Mouse (Mus musculus): Measurements from ENCODE around the gene Abtb2. TPM values are rescaled to one million over a fixed set of nuclear protein-coding genes. Genes with fewer than 3 reads are reported as not detected.
A peak's percentile ranks its signal among the peaks of the same experiment; 100 is the strongest.

Abtb2 gene
- polyA plus RNA-seq, 1 experiment = 11.9 TPM

DNA sequence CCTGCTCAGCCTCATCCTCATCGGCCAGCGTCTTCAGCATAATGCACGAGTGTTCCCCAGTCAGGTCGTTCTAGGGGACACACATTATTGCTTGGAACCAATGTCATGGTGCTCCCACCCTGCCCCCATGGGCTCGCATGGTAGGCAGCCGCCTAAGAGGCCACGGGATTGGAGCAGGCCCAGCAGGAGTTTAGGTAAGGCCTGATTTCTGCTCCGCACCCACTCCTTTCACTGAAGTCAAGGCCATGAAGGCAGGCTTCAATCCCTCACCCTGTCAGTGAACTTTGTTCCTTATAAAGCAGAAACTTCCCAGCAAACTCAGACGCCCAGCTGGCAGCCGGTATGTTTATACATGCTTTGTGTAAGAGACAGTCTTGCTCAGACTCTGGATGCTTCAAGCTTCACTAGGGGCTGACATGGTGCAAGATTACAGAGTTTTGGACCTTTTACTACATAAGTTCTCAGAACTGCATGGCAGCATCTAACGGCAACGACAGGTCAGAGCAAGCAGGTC is 162.0 kb downstream of the Abtb2 start:
- TF ChIP-seq POLR2A (IDR thresholded peaks at IDR 0.05; ENCODE audit: extremely low read depth, insufficient read depth, low read length) (no peak), CTCF (IDR thresholded peaks at IDR 0.05; ENCODE audit: extremely low read depth, insufficient read depth, low read length) (no peak)

GRCm38 (mm10) chr2:103730999-103731398 is 164.9 kb downstream of the Abtb2 start:
- Histone ChIP-seq H3K27ac (ENCODE audit: insufficient read depth, low read length) (no peak overlapping the region), H3K4me1 (ENCODE audit: control insufficient read depth, insufficient read depth, low read length) (no peaks in the 10 kb centered on the region; the same call in 1 of the 2 replicates), H3K4me3 (ENCODE audit: insufficient read depth, low read length) (no peak overlapping the region)
- TF ChIP-seq POLR2A (IDR thresholded peaks at IDR 0.05; ENCODE audit: extremely low read depth, insufficient read depth, low read length) (no peak), CTCF (IDR thresholded peaks at IDR 0.05; ENCODE audit: extremely low read depth, insufficient read depth, low read length) (peak; percentile 20; the same call in 1 of the 2 replicates)

More for the DNA sequence above, 162.0 kb downstream of the Abtb2 start:
- H3K27ac ChIP-seq (ENCODE audit: insufficient read depth, low read length) = no peak overlapping the region
- no peaks in the 10 kb centered on the region; the same call in 1 of the 2 replicates for H3K4me1 ChIP-seq (ENCODE audit: control insufficient read depth, insufficient read depth, low read length)
- no peak overlapping the region for H3K4me3 ChIP-seq (ENCODE audit: insufficient read depth, low read length)

DNA sequence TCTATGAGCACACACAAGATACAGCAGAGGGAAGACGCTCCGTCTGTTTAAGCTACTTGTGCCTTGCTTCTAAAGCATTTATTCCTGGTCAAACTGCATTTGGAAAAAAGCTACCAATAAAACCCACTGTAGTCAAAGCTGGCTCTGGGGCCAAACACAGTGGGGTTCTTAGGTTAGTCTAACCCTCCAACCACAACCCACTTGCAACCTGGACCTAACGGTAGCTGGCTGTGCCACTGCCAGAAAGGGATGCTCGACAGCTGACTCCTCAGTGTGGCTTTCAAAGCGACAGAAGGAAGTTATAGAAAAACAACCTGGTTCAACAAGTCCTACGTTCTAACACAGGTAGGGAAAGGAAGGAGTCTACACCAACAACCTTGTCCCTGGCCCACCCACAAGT is 165.3 kb downstream of the Abtb2 start:
- H3K4me3 ChIP-seq (ENCODE audit: insufficient read depth, low read length) = no peak overlapping the region
- H3K27ac ChIP-seq (ENCODE audit: insufficient read depth, low read length) = no peak overlapping the region
- no peak for TF ChIP-seq CTCF (IDR thresholded peaks at IDR 0.05; ENCODE audit: extremely low read depth, insufficient read depth, low read length)
- no peak for TF ChIP-seq POLR2A (IDR thresholded peaks at IDR 0.05; ENCODE audit: extremely low read depth, insufficient read depth, low read length)
- H3K4me1 ChIP-seq (ENCODE audit: control insufficient read depth, insufficient read depth, low read length) = no peaks in the 10 kb centered on the region; the same call in 1 of the 2 replicates

DNA sequence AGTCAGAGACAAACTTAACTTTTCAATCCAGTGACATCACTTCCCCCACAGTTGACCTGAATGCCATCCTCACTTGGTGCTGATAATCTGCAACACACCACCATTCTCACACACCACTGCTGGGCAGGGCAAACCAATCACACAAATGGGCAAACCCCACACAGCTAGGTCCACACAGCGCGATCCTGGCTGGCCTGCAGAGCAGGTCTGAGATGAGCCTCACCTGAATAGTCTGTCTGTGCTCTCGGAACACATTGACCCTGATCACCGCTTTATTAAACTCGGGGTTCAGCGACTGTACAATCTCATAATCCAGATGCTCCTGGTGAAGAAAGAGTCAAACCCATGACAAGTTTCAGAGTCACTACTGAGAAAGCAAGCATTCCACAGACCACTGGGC is 176.7 kb downstream of the Abtb2 start:
- no peak overlapping the region for H3K27ac ChIP-seq (ENCODE audit: insufficient read depth, low read length)
- TF ChIP-seq CTCF (IDR thresholded peaks at IDR 0.05; ENCODE audit: extremely low read depth, insufficient read depth, low read length) (no peak), POLR2A (IDR thresholded peaks at IDR 0.05; ENCODE audit: extremely low read depth, insufficient read depth, low read length) (no peak)

DNA sequence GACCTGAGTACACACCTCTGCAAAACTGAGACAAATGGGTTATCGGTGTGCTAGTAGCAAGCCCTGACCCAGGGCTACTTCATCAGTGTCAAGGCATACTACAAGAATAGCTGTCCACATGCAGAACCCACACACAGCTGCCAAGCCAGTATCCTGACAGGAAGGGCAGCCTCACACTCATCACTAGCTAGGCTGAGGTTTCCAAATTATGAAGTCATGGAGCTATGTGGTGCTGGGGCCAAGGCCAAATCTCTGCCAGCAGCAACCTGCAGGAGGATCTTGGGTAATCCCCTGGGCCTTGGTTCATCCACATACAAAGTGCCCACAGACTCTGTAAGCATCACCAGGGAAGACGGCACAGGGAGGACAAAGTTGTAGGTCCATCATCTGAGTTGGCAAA is 177.4 kb downstream of the Abtb2 start:
- Histone ChIP-seq H3K4me1 (ENCODE audit: control insufficient read depth, insufficient read depth, low read length) (no peaks in the 10 kb centered on the region; the same call in 1 of the 2 replicates), H3K27ac (ENCODE audit: insufficient read depth, low read length) (no peak overlapping the region), H3K4me3 (ENCODE audit: insufficient read depth, low read length) (no peak overlapping the region)
- TF ChIP-seq CTCF (IDR thresholded peaks at IDR 0.05; ENCODE audit: extremely low read depth, insufficient read depth, low read length) (no peak), POLR2A (IDR thresholded peaks at IDR 0.05; ENCODE audit: extremely low read depth, insufficient read depth, low read length) (no peak)

More for the DNA sequence above, 176.7 kb downstream of the Abtb2 start:
- Histone ChIP-seq H3K4me3 (ENCODE audit: insufficient read depth, low read length) (no peak overlapping the region), H3K4me1 (ENCODE audit: control insufficient read depth, insufficient read depth, low read length) (no peaks in the 10 kb centered on the region; the same call in 1 of the 2 replicates)

- no peak overlapping the region for H3K4me3 ChIP-seq (ENCODE audit: insufficient read depth, low read length)
- TF ChIP-seq CTCF (IDR thresholded peaks at IDR 0.05; ENCODE audit: extremely low read depth, insufficient read depth, low read length) = peak; percentile 74
- TF ChIP-seq POLR2A (IDR thresholded peaks at IDR 0.05; ENCODE audit: extremely low read depth, insufficient read depth, low read length) = no peak
- H3K27ac ChIP-seq (ENCODE audit: insufficient read depth, low read length) = no peak overlapping the region
- H3K4me1 ChIP-seq (ENCODE audit: control insufficient read depth, insufficient read depth, low read length) = no peaks in the 10 kb centered on the region; the same call in 1 of the 2 replicates
These were observed 177.9 kb downstream of the Abtb2 start for GRCm38 (mm10) chr2:103743988-103744387.

GRCm38 (mm10) chr2:103745481-103745880 is 179.4 kb downstream of the Abtb2 start:
- TF ChIP-seq POLR2A (IDR thresholded peaks at IDR 0.05; ENCODE audit: extremely low read depth, insufficient read depth, low read length) (no peak), CTCF (IDR thresholded peaks at IDR 0.05; ENCODE audit: extremely low read depth, insufficient read depth, low read length) (no peak)
- Histone ChIP-seq H3K27ac (ENCODE audit: insufficient read depth, low read length) (no peak overlapping the region), H3K4me3 (ENCODE audit: insufficient read depth, low read length) (no peak overlapping the region), H3K4me1 (ENCODE audit: control insufficient read depth, insufficient read depth, low read length) (no peaks in the 10 kb centered on the region; the same call in 1 of the 2 replicates)

GRCm38 (mm10) chr2:103746096-103746495 is 180.0 kb downstream of the Abtb2 start:
- TF ChIP-seq CTCF (IDR thresholded peaks at IDR 0.05; ENCODE audit: extremely low read depth, insufficient read depth, low read length) (no peak), POLR2A (IDR thresholded peaks at IDR 0.05; ENCODE audit: extremely low read depth, insufficient read depth, low read length) (no peak)
- Histone ChIP-seq H3K4me1 (ENCODE audit: control insufficient read depth, insufficient read depth, low read length) (no peaks in the 10 kb centered on the region; the same call in 1 of the 2 replicates), H3K4me3 (ENCODE audit: insufficient read depth, low read length) (no peak overlapping the region), H3K27ac (ENCODE audit: insufficient read depth, low read length) (no peak overlapping the region)

- no peak overlapping the region for H3K27ac ChIP-seq (ENCODE audit: insufficient read depth, low read length)
- TF ChIP-seq POLR2A (IDR thresholded peaks at IDR 0.05; ENCODE audit: extremely low read depth, insufficient read depth, low read length) (no peak), CTCF (IDR thresholded peaks at IDR 0.05; ENCODE audit: extremely low read depth, insufficient read depth, low read length) (no peak)
- no peaks in the 10 kb centered on the region; the same call in 1 of the 2 replicates for H3K4me1 ChIP-seq (ENCODE audit: control insufficient read depth, insufficient read depth, low read length)
- no peak overlapping the region for H3K4me3 ChIP-seq (ENCODE audit: insufficient read depth, low read length)
These were observed 180.7 kb downstream of the Abtb2 start for GRCm38 (mm10) chr2:103746761-103747160.

- TF ChIP-seq POLR2A (IDR thresholded peaks at IDR 0.05; ENCODE audit: extremely low read depth, insufficient read depth, low read length) (no peak), CTCF (IDR thresholded peaks at IDR 0.05; ENCODE audit: extremely low read depth, insufficient read depth, low read length) (no peak)
- H3K4me3 ChIP-seq (ENCODE audit: insufficient read depth, low read length) = no peak overlapping the region
- no peak overlapping the region for H3K27ac ChIP-seq (ENCODE audit: insufficient read depth, low read length)
- H3K4me1 ChIP-seq (ENCODE audit: control insufficient read depth, insufficient read depth, low read length) = no peaks in the 10 kb centered on the region; the same call in 1 of the 2 replicates
These were observed 181.8 kb downstream of the Abtb2 start for GRCm38 (mm10) chr2:103747891-103748290.

All from cortical plate, adult 2 months (tissue).